Mouse (Mus musculus) limb, embryonic 12.5 days (tissue): ENCODE data around the gene Myom1. TPM values are rescaled to one million over a fixed set of nuclear protein-coding genes. Genes with fewer than 3 reads are reported as not detected.

Experiments used
- ATAC-seq: fragments of 200-750 bp; cut with Nextera tagmentation; 2 replicates; pipeline ENCODE4 v1.8.0; 2017; ENCODE audit warnings: low read depth, moderate TSS enrichment; ENCODE audit not compliant: insufficient number of reproducible peaks, insufficient read depth, low FRiP score, low TSS enrichment
- H3K27ac ChIP-seq: fragments of 300-500 bp; sonication (generic); 2 replicates; pipeline ENCODE4 v1.5.1; 2016; ENCODE audit warnings: mild to moderate bottlenecking, moderate library complexity
- H3K27me3 ChIP-seq: fragments of 300-500 bp; sonication (generic); 2 replicates; pipeline ENCODE4 v1.6.1; 2016; ENCODE audit warnings: mild to moderate bottlenecking, moderate library complexity
- H3K36me3 ChIP-seq: fragments of 300-500 bp; sonication (generic); 2 replicates; pipeline ENCODE4 v1.6.1; 2016; ENCODE audit warnings: mild to moderate bottlenecking, moderate library complexity
- H3K4me1 ChIP-seq: fragments of 300-500 bp; sonication (generic); replicated peaks from 2 replicates; pipeline ENCODE4 v1.6.1; 2016
- H3K4me2 ChIP-seq: fragments of 300-500 bp; sonication (generic); 2 replicates; pipeline ENCODE4 v1.6.1; 2016; ENCODE audit warnings: mild to moderate bottlenecking, moderate library complexity
- H3K4me3 ChIP-seq: fragments of 300-500 bp; sonication (generic); replicated peaks from 2 replicates; pipeline ENCODE4 v1.5.1; 2016; ENCODE audit warnings: mild to moderate bottlenecking
- H3K9ac ChIP-seq: fragments of 300-500 bp; sonication (generic); replicated peaks from 2 replicates; pipeline ENCODE4 v1.6.1; 2016; ENCODE audit warnings: mild to moderate bottlenecking, moderate library complexity
- H3K9me3 ChIP-seq: fragments of 300-500 bp; sonication (generic); 2 replicates; pipeline ENCODE4 v1.6.1; 2016; ENCODE audit warnings: mild to moderate bottlenecking, moderate library complexity
- whole genome bisulfite sequencing: fragments of 180-500 bp; shearing (Covaris S2); methylation state at CpG from one replicate; pipeline ENCODE4 v1.1.7; 2016; 5-methylcytosine and 5-hydroxymethylcytosine counted together
- polyA plus RNA-seq: library from polyadenylated mRNA; unstranded; fragments of >200 nt; fragmentation: Nextera tagmentation; extraction: Ambion mirVana; gene quantifications from 2 replicates; pipeline ENCODE4 v1.2.1, GENCODE M21; 2016

Gene Myom1
- polyA plus RNA-seq, 1 experiment from 2014 or later: 7.6 TPM

DNA sequence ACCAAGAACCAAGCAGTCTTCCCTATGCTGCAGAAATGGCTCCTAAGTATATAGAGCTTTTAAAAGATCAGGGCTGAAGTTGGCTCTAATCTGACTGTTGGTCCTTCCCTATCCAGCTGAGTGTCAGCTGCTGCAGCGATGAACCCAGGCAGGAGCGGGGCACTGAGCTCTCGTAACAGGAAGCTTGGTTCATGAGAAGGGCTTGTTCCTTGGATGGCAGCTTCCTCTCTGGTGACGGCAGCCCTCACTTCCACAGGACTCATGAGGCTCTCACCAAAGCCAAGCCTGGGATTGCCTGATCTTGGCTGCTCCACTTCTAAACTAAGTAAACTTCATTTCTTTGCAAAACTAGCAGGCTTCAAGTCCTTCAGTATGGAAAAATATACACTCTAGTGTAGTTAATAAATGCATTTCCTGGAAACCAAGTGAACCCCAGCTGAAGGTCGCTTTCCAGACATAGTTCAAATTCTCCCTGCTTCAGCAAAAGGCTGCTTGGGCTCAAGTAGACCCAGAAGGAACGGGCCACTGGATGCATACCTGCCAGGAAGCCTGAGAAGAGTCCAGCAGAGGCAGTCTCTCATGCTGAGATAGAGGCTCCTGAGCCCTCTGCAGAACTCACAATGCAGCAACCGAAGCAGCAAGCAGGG lies 125.2 kb downstream of the Myom1 start:
- WGBS: 75% methylated on average over 7 of the region's 7 CpGs
- Histone ChIP-seq H3K4me3 (no peak overlapping the region), H3K36me3 (no peaks in the 10 kb centered on the region), H3K4me2 (no peak overlapping the region), H3K27ac (0 out of 2 replicates have a peak overlapping the region, but pooled peaks have one; percentile 17), H3K9me3 (peaks cover 4% of the 10 kb centered on the region; the same call in 1 of the 2 replicates), H3K4me1 (peaks cover 42% of the 10 kb centered on the region), H3K27me3 (no peaks in the 10 kb centered on the region), H3K9ac (no peak overlapping the region)
- no peak for ATAC-seq

DNA sequence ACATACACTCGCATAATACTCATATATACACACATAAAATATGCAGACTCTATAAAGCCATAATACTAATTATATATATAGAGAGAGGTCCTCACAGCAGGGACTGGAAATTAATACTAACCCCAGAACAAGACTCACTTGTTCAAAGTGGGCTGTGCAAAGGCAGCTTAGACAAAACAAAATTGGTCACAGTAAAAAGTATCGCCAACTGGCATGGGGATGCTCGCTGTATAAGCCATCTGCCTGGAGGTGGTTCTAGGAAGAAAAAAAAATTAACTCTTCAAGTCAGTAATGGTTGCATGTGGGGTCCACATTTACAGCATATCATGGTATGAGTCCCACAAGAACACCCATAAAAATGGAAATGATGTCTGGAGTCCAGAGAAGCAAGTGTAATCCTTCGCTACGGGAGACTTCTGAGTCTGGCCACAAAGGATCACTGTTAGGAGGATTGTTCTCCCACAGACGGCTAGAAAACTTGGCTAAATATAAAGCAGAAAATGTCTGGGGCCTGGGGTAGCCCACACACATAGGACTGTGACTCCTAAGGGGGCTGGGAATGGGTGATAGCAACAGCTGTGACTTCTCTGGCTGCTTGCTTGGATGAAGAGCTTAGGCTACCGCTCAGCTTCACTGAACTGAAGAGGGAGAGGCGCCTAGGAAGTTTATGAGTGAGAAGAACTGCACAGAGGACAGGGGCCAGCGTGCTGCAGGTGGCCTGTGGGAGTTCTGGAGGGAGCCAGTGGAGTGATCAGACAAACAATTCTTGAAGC lies 127.2 kb downstream of the Myom1 start:
- WGBS: 54% methylated on average over 9 of the region's 9 CpGs
- Histone ChIP-seq H3K9me3 (peaks cover 4% of the 10 kb centered on the region; the same call in 1 of the 2 replicates), H3K9ac (no peak overlapping the region; the same call in 1 of the 2 replicates), H3K27ac (peak overlapping the region; percentile 80), H3K4me2 (no peak overlapping the region), H3K36me3 (no peaks in the 10 kb centered on the region), H3K4me1 (peaks cover 34% of the 10 kb centered on the region), H3K4me3 (no peak overlapping the region), H3K27me3 (no peaks in the 10 kb centered on the region)
- ATAC-seq: peak; percentile 43

DNA sequence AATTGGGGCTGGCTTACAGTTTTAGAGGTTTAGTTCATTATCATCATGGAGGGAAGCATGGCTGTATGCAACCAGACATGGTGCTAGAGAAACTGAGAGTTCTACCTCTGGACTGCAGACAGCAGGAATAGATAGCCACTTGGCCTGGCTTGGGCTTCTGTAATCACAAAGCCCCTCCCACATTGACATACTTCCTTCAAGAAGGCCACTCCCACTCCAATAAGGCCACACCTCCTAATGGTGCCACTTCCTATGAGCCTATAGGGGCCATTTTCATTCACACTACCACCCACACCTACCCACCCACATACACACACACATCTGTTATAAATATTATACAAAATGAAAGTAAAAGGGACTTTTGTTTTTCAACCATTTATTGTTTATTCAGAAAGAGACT lies 129.8 kb downstream of the Myom1 start:
- H3K36me3 ChIP-seq: no peaks in the 10 kb centered on the region
- no peak overlapping the region for H3K4me3 ChIP-seq
- no peak overlapping the region for H3K9ac ChIP-seq
- H3K9me3 ChIP-seq: peaks cover 4% of the 10 kb centered on the region; the same call in 1 of the 2 replicates
- peaks cover 30% of the 10 kb centered on the region for H3K4me1 ChIP-seq
- H3K27me3 ChIP-seq: no peaks in the 10 kb centered on the region
- no peak for ATAC-seq
- no peak overlapping the region for H3K27ac ChIP-seq
- H3K4me2 ChIP-seq: no peak overlapping the region

DNA sequence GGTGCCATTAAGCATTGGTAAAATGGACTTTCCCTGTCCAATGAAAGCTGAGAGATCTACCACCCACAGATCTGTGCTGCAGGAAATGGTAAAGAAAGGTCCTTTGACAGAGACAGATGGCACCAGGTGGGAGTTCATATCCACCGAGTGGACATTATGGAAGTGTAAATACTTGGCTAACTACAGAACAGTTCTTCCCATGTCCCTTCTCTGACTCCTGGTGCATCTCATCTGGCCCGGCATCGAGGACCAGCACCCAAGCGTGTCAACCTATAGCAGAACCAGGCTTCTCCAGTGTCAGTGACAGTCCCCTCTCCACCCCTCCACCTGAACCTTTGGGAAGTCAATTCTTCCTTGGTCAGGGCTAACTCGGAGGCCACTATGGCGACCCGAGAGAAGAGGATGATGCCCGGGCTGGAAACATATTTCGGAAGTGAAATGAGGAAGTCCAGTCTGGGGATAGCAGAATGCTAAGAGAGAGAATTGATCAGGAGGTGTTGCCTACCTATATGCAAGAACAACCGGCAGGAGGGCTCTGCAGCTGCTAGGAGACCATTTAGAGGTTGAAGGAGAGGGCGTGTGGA lies 130.5 kb downstream of the Myom1 start:
- 88% methylated on average over 11 of the region's 11 CpGs for WGBS
- peaks cover 4% of the 10 kb centered on the region; the same call in 1 of the 2 replicates for H3K9me3 ChIP-seq
- no peaks in the 10 kb centered on the region for H3K27me3 ChIP-seq
- no peaks in the 10 kb centered on the region for H3K36me3 ChIP-seq
- H3K4me1 ChIP-seq: peaks cover 25% of the 10 kb centered on the region
- ATAC-seq: no peak
- H3K9ac ChIP-seq: no peak overlapping the region
- H3K27ac ChIP-seq: no peak overlapping the region
- H3K4me2 ChIP-seq: no peak overlapping the region
- no peak overlapping the region for H3K4me3 ChIP-seq

DNA sequence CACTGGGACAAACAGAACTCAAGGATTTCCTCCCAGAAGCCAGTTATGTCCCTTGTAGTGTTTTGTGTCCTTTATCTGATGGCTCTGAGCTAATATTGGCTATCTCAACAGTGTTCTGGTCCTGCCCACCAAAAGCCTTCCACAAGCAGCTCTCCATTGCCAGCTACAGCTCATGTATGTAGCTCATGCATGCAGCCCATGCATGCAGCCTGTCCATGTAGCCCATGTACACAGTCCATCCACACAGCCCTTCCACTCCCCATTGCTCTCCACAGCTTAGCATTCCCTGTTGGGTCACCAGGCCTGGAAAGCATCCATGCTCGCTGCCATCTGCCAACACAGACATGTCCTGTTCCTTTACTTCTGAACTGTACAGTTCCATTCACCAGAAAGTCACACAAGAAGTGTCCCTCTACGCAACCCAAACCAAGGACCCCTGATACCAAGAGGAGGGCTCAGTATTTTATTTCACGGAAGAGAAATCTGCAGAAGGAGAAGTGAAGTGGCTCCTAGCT lies 132.1 kb downstream of the Myom1 start:
- no peak for ATAC-seq
- Histone ChIP-seq H3K36me3 (no peaks in the 10 kb centered on the region), H3K4me1 (peaks cover 21% of the 10 kb centered on the region), H3K9me3 (peaks cover 4% of the 10 kb centered on the region; the same call in 1 of the 2 replicates), H3K27ac (no peak overlapping the region), H3K9ac (no peak overlapping the region), H3K4me2 (no peak overlapping the region), H3K27me3 (no peaks in the 10 kb centered on the region), H3K4me3 (no peak overlapping the region)
- 90% methylated on average over 3 of the region's 3 CpGs for WGBS

DNA sequence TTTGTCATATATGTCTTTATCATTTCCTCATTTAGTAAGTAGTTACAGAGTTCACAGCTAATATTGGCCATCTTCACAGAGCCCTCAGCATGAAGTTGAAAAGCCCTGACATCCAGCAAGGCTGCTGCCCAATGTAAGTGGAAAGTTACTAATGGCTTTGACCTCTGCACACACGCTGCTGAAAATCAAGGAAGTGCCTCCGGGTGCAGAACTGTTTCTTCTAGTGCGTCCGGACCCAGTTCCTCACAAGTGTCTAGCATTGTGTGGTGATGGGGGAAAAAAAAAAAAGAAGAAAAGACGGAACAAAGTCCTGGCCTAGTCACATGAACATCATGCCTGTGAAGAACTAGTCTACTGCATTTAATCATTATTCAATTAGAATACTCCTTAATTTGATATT lies 132.7 kb downstream of the Myom1 start:
- WGBS: 25% methylated on average over 5 of the region's 5 CpGs
- Histone ChIP-seq H3K4me2 (no peak overlapping the region), H3K9ac (no peak overlapping the region), H3K4me3 (no peak overlapping the region), H3K4me1 (peaks cover 14% of the 10 kb centered on the region), H3K27me3 (no peaks in the 10 kb centered on the region), H3K9me3 (peaks cover 4% of the 10 kb centered on the region; the same call in 1 of the 2 replicates), H3K36me3 (no peaks in the 10 kb centered on the region), H3K27ac (no peak overlapping the region)
- no peak for ATAC-seq

DNA sequence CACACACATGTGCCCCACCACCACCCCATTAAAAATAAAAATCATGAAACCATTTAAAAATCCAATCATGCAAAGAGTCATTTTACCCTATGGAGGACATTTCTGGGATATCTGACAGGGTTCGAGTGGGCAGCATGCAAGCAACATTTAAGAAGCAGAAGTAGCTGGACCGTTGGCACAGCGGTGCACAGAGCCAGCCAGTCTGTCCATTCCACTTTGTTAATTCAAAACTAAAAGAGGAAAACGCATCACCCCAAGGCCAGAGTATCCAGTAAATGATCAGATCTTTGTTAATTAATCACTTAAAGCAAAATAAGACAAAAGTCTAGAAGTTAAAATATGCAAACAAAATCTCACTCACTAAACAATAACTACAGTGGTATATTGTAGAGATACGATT lies 133.4 kb downstream of the Myom1 start:
- no peak for ATAC-seq
- no peaks in the 10 kb centered on the region for H3K27me3 ChIP-seq
- H3K27ac ChIP-seq: no peak overlapping the region
- no peaks in the 10 kb centered on the region for H3K36me3 ChIP-seq
- WGBS: 82% methylated on average over 5 of the region's 5 CpGs
- H3K9me3 ChIP-seq: peaks cover 4% of the 10 kb centered on the region; the same call in 1 of the 2 replicates
- peaks cover 9% of the 10 kb centered on the region for H3K4me1 ChIP-seq
- H3K4me3 ChIP-seq: no peak overlapping the region
- no peak overlapping the region for H3K4me2 ChIP-seq
- no peak overlapping the region for H3K9ac ChIP-seq

DNA sequence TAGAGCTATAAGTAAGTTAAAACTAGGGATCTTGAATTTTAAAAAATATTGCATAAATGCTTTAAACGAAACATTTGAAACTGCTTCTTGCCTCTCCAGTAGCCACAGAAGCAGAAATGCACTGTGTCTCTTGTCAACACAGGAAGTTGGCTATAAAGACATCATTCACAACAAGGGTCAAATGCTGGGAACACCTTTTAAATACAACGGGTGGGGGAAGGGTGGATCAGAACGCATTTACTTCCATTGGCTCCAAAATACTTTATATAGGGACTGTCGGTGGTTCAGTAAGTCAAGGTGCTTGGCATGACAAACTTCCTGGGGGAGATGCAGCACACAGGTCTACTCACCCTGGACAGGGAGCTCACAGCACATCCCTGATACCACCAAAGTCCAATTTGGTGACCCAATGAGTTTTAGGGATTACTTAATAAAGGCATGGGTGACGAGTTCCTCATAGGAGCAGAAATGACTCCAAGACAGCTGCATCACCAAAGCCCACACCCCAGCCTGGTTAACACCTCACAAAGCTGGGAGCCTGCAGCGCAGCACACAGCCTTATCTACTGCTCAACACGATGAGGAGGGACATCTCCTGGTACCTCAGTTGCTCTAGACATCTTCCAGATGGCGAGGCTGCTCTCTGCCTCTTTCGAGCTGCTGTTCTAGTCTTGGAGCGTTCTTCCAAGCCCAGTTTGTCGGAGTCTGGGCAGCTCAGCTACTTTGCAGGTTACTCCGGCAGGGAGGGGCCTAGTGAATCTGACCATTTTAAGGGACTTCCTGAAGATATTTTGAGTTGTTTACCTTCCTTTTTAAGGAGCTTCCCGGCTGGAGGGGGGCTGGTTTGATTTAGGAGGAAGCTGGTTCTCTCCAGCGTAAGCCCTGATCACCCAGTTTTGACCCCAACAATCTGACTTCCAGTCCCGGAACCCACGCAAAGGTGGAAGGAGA lies 134.2 kb downstream of the Myom1 start:
- Histone ChIP-seq H3K27me3 (no peaks in the 10 kb centered on the region), H3K4me3 (no peak overlapping the region), H3K36me3 (no peaks in the 10 kb centered on the region), H3K27ac (no peak overlapping the region), H3K4me1 (peaks cover 9% of the 10 kb centered on the region), H3K9me3 (peaks cover 4% of the 10 kb centered on the region; the same call in 1 of the 2 replicates), H3K4me2 (no peak overlapping the region), H3K9ac (no peak overlapping the region)
- ATAC-seq: no peak
- 51% methylated on average over 16 of the region's 16 CpGs for WGBS

DNA sequence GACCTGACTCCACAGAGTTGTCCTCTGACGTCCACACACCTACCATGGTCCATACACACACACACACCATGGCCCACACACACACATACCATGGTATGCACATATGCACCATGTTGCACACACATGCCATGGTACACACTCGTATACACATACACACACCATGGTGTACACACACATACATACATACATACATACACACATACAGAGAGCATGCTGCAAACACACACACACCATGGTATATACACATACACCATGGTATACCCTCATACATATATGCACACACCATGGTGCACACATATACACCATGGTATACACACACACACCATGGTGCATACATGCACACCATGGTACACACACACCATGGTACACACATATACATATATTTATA lies 134.9 kb downstream of the Myom1 start:
- H3K9ac ChIP-seq: no peak overlapping the region

DNA sequence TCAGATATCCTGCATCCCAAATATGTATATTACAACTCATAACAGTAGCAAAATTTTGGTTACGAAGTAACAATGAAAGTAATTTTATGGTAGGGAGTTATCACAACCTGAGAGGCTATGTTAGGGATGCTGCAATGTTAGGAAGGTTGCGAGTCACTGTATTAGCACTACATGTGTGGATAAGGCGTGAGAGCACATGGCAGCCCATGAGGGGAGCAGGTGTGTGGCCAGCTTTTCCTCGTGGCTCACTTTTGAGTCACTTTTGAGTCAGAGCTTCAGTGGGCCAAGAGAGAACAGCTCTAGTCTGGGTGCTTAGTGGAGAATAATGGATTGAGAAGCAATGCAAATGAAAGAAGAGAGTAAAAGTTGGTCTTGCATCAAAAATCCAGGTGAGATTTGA lies 139.6 kb downstream of the Myom1 start:
- no peaks in the 10 kb centered on the region for H3K36me3 ChIP-seq
- 82% methylated on average over 4 of the region's 4 CpGs for WGBS
- no peak for ATAC-seq
- no peak overlapping the region for H3K4me3 ChIP-seq
- H3K27ac ChIP-seq: no peak overlapping the region
- H3K9ac ChIP-seq: no peak overlapping the region
- H3K4me2 ChIP-seq: no peak overlapping the region
- H3K4me1 ChIP-seq: peaks cover under 1% of the 10 kb centered on the region; the same call in 1 of the 2 replicates
- H3K27me3 ChIP-seq: no peaks in the 10 kb centered on the region
- H3K9me3 ChIP-seq: no peaks in the 10 kb centered on the region

More for the DNA sequence above, 134.9 kb downstream of the Myom1 start:
- H3K27ac ChIP-seq: no peak overlapping the region
- peak; percentile 66; the same call in 1 of the 2 replicates for ATAC-seq
- 81% methylated on average over 2 of the region's 2 CpGs for WGBS
- H3K9me3 ChIP-seq: peaks cover under 1% of the 10 kb centered on the region; the same call in 1 of the 2 replicates
- no peak overlapping the region for H3K4me3 ChIP-seq
- H3K27me3 ChIP-seq: no peaks in the 10 kb centered on the region
- H3K4me1 ChIP-seq: peaks cover 9% of the 10 kb centered on the region
- no peak overlapping the region for H3K4me2 ChIP-seq
- no peaks in the 10 kb centered on the region for H3K36me3 ChIP-seq
